Comparison of ENCODE assay signal across 20 mouse cellular contexts in genomic region chr8:121683083-121683832, GRCm38 (mm10). TPM values are rescaled to one million over a fixed set of nuclear protein-coding genes. Genes with fewer than 3 reads are reported as not detected.
"Had no signal": no experiment of that assay in that cellular context is flagged by ENCODE, and none has a peak within 500 bp of the region (broad histone marks: within the 10 kb centered on the region; RNA-seq: fewer than 3 reads in every experiment).

No protein-coding gene starts in this region.

- H3K27me3 ChIP-seq: liver, embryonic 13.5 days; neural tube, embryonic 15.5 days; stomach, embryonic 15.5 days had no signal

- H3K36me3 ChIP-seq: limb, embryonic 12.5 days; liver, embryonic 13.5 days; lung, embryonic 15.5 days; midbrain, embryonic 12.5 days; neural tube, embryonic 15.5 days; stomach, embryonic 15.5 days had no signal

- H3K4me1 ChIP-seq: liver, embryonic 13.5 days; lung, embryonic 15.5 days; stomach, embryonic 15.5 days had no signal

- H3K27ac ChIP-seq: kidney, postnatal 0 days; layer of hippocampus, adult 2 months; limb, embryonic 12.5 days; liver, embryonic 13.5 days; lung, embryonic 15.5 days; midbrain, embryonic 12.5 days; neural tube, embryonic 15.5 days; stomach, embryonic 15.5 days had no signal

- ATAC-seq: intestine, postnatal 0 days; liver, postnatal 0 days; midbrain, embryonic 16.5 days had no signal

- DNase-seq: kidney, adult 9 months; kidney, postnatal 4 days; liver; liver, embryonic 13.5 days; liver, postnatal 0 days; lung, postnatal 14 days; right cerebral cortex, postnatal 4 days; spleen, adult 18-20 months; thymus, adult 2 months; thymus, postnatal 36 days had no signal

- H3K4me3 ChIP-seq: layer of hippocampus, adult 2 months; limb, embryonic 12.5 days; liver, embryonic 13.5 days; lung, embryonic 15.5 days; midbrain, embryonic 12.5 days; neural tube, embryonic 15.5 days; stomach, embryonic 15.5 days had no signal

RNA-seq across cellular contexts. Expression of gene Zcchc14, which starts 30.6 kb away (rescaled TPM):
- total RNA-seq: megakaryocyte-erythroid progenitor cell, adult 5-6 weeks had no signal
